Mouse (Mus musculus) G1E (cell line): Measurements from ENCODE around the gene Pygl.

Source experiments
- CTCF ChIP-seq: IDR thresholded peaks from 2 replicates; pipeline ENCODE4 v1.5.1; 2012; ENCODE audit warnings: low read depth, low read length, inconsistent platforms, mixed read lengths
- GATA1 ChIP-seq: IDR thresholded peaks from 2 replicates; pipeline ENCODE4 v1.6.1; 2012; ENCODE audit warnings: borderline replicate concordance, low read length, inconsistent platforms, mixed read lengths
- POLR2AphosphoS5 ChIP-seq: IDR thresholded peaks from 2 replicates; pipeline ENCODE4 v1.6.1; 2012; ENCODE audit warnings: low read depth, low read length, inconsistent platforms; ENCODE audit not compliant: insufficient replicate concordance
- TAL1 ChIP-seq: conservative IDR thresholded peaks from 2 replicates; pipeline ENCODE4 v1.6.1; 2012; ENCODE audit warnings: low read depth, low read length, inconsistent platforms, mixed read lengths

- TF ChIP-seq GATA1 (no peak), CTCF (no peak), TAL1 (no peak), POLR2AphosphoS5 (no peak)
Measured at GRCm38 (mm10) chr12:70228155-70228554, 3.1 kb downstream of the Pygl start.
